Mouse (Mus musculus) myocyte (in vitro differentiated cells): ENCODE measurements around the gene Zfp184.
"Not testable (repeated sequence)": the region's sequence is repeated elsewhere in the genome, so short reads cannot be mapped to it uniquely, and the experiment has no call there.

ENCODE experiments used
- CEBPB ChIP-seq: IDR thresholded peaks from 2 replicates; pipeline ENCODE4 v1.6.1; 2011; ENCODE audit warnings: mild to moderate bottlenecking, moderate library complexity; ENCODE audit not compliant: poor library complexity, insufficient read depth, severe bottlenecking
- E2F4 ChIP-seq: IDR thresholded peaks from one replicate; pipeline ENCODE4 v1.6.1; 2011; ENCODE audit warnings: mild to moderate bottlenecking, control low read depth, moderate library complexity; ENCODE audit not compliant: insufficient read depth
- POLR2A ChIP-seq: IDR thresholded peaks from one replicate; pipeline ENCODE4 v1.6.1; 2011; ENCODE audit warnings: low read depth, mild to moderate bottlenecking, control low read depth, moderate library complexity; ENCODE audit not compliant: insufficient read length
- POLR2AphosphoS2 ChIP-seq: IDR thresholded peaks from one replicate; pipeline ENCODE4 v1.6.1; 2011; ENCODE audit warnings: low read depth, control low read depth; ENCODE audit not compliant: insufficient read length
- TCF12 ChIP-seq: IDR thresholded peaks from one replicate; pipeline ENCODE4 v1.6.1; 2011; ENCODE audit warnings: mild to moderate bottlenecking, control low read depth; ENCODE audit not compliant: poor library complexity, insufficient read depth, severe bottlenecking
- TCF3 ChIP-seq: IDR thresholded peaks from one replicate; pipeline ENCODE4 v1.6.1; 2011; ENCODE audit warnings: low read depth, control low read depth; ENCODE audit not compliant: insufficient read length
- USF1 ChIP-seq: IDR thresholded peaks from one replicate; pipeline ENCODE4 v1.6.1; 2011; ENCODE audit warnings: low read depth, mild to moderate bottlenecking, control low read depth, moderate library complexity

DNA sequence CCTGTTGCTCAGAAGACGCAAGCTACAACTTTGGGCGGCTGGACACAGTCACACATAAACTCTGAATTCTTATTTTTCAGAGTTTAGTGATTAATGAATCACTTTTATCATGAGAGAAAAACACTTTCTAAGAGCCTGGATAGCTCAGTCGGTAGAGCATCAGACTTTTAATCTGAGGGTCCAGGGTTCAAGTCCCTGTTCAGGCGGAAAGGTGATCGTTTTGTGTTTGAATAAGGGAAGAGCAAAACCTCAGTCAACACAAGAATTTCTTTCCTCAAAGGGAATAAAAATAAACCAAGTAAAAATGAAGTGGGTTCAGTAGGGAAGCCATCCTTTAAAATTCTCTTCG lies 37.1 kb upstream of the Zfp184 start:
- TF ChIP-seq POLR2A, POLR2AphosphoS2, E2F4, USF1, CEBPB, TCF12, TCF3: not testable (repeated sequence)
